Mouse (Mus musculus) C2C12 (cell line): Measurements from ENCODE around the gene Ybx3.

ENCODE experiments used
- CTCF ChIP-seq: IDR thresholded peaks from one replicate; pipeline ENCODE4 v1.5.1; 2011; ENCODE audit not compliant: control insufficient read depth, insufficient read depth, insufficient read length
- MAX ChIP-seq: IDR thresholded peaks from one replicate; pipeline ENCODE4 v1.6.1; 2011; ENCODE audit warnings: mild to moderate bottlenecking, control low read depth

DNA sequence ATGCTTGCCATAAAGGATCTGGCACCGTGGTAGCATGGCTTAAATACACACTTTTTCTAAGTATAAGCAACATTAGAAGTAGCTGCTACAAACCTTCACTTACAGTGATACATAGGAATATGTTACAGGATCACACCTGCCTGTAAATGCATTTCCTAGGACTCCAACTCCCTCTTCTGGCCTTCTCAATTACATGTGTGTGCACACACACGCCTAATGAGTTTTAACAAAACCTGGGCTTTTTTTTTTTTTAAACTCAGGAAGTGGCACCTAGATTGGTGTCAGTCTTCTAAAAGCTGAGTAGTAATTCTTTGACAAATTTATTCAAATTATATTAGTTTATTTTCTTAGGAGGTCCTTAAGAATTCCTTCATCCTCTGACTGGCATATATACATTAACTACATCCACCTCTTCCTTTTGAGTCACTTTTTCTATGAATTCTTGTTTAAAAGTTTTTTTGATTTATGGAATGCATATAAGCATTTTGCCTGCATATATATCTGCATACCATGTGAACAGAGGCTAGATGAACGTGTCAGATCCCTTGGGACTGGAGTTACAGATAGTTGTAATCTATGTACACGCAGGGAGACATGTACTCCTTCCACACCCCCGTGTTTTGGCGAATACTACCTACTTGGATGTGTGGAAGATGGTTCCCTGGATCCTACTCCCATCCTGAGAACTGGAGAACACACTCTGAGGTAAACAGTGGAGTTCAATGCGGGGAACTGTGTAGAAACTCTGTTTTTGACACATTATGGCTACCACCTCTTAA, 25.1 kb downstream of the Ybx3 start:
- TF ChIP-seq CTCF, result no peak
- TF ChIP-seq MAX, result no peak
